Mouse (Mus musculus): Measurements from ENCODE around the gene Rhbdd3. TPM values are rescaled to one million over a fixed set of nuclear protein-coding genes. Genes with fewer than 3 reads are reported as not detected.

The Rhbdd3 gene
- polyA plus RNA-seq, 1 experiment from 2014 or later, result 30.9 TPM

GRCm38 (mm10) chr11:5059704-5060156 lies 39.0 kb upstream of the Rhbdd3 start:
- H3K9me3 ChIP-seq, result no peaks in the 10 kb centered on the region
- H3K4me1 ChIP-seq (replicated peaks), result peaks cover 71% of the 10 kb centered on the region
- H3K4me2 ChIP-seq, result no peak overlapping the region
- peaks cover 99% of the 10 kb centered on the region for H3K27me3 ChIP-seq
- H3K9ac ChIP-seq, result no peak overlapping the region
- H3K27ac ChIP-seq, result no peak overlapping the region
- whole genome bisulfite sequencing, result 10% methylated on average over 27 of the region's 27 CpGs
- peaks cover 7% of the 10 kb centered on the region for H3K36me3 ChIP-seq
- ATAC-seq (ENCODE audit: low FRiP score), result no peak
- H3K4me3 ChIP-seq, result 0 out of 2 replicates have a peak overlapping the region, but pooled peaks have one; percentile 8

GRCm38 (mm10) chr11:5060756-5061412 lies 37.8 kb upstream of the Rhbdd3 start:
- H3K4me3 ChIP-seq, result peak overlapping the region; percentile 72
- ATAC-seq (ENCODE audit: low FRiP score), result no peak
- H3K9ac ChIP-seq, result peak overlapping the region; percentile 58

GRCm38 (mm10) chr11:5061413-5062139 lies 37.1 kb upstream of the Rhbdd3 start:
- 1% methylated on average over 62 of the region's 62 CpGs for WGBS
- Histone ChIP-seq H3K36me3 (peaks cover 7% of the 10 kb centered on the region), H3K27ac (no peak overlapping the region), H3K27me3 (peaks cover 82% of the 10 kb centered on the region), H3K9me3 (no peaks in the 10 kb centered on the region), H3K4me2 (peak overlapping the region; percentile 63), H3K4me3 (peak overlapping the region; percentile 72), H3K4me1 (replicated peaks) (peaks cover 64% of the 10 kb centered on the region), H3K9ac (peak overlapping the region; percentile 58)
- ATAC-seq (ENCODE audit: low FRiP score), result no peak

More at GRCm38 (mm10) chr11:5060756-5061412, 37.8 kb upstream of the Rhbdd3 start:
- H3K27ac ChIP-seq, result no peak overlapping the region
- H3K4me2 ChIP-seq, result peak overlapping the region; percentile 63
- H3K27me3 ChIP-seq, result peaks cover 89% of the 10 kb centered on the region
- WGBS, result 47% methylated on average over 28 of the region's 28 CpGs
- H3K4me1 ChIP-seq (replicated peaks), result peaks cover 70% of the 10 kb centered on the region
- H3K36me3 ChIP-seq, result peaks cover 7% of the 10 kb centered on the region
- no peaks in the 10 kb centered on the region for H3K9me3 ChIP-seq

GRCm38 (mm10) chr11:5062326-5062725 lies 36.4 kb upstream of the Rhbdd3 start:
- H3K4me2 ChIP-seq, result peak overlapping the region; percentile 63
- H3K27me3 ChIP-seq, result peaks cover 75% of the 10 kb centered on the region
- no peaks in the 10 kb centered on the region for H3K9me3 ChIP-seq
- H3K36me3 ChIP-seq, result peaks cover 7% of the 10 kb centered on the region
- peak overlapping the region; percentile 72 for H3K4me3 ChIP-seq
- H3K27ac ChIP-seq, result no peak overlapping the region
- peak overlapping the region; percentile 58; the same call in 1 of the 2 replicates for H3K9ac ChIP-seq
- H3K4me1 ChIP-seq (replicated peaks), result peaks cover 57% of the 10 kb centered on the region
- WGBS, result 17% methylated on average over 13 of the region's 13 CpGs
- ATAC-seq (ENCODE audit: low FRiP score), result no peak

GRCm38 (mm10) chr11:5062860-5063505 lies 35.7 kb upstream of the Rhbdd3 start:
- H3K4me2 ChIP-seq, result peak overlapping the region; percentile 91
- peak overlapping the region; percentile 72; the same call in 1 of the 2 replicates for H3K4me3 ChIP-seq
- peaks cover 68% of the 10 kb centered on the region for H3K27me3 ChIP-seq
- peaks cover 12% of the 10 kb centered on the region for H3K36me3 ChIP-seq
- no peaks in the 10 kb centered on the region for H3K9me3 ChIP-seq
- ATAC-seq (ENCODE audit: low FRiP score), result no peak
- no peak overlapping the region for H3K27ac ChIP-seq
- peaks cover 52% of the 10 kb centered on the region for H3K4me1 ChIP-seq (replicated peaks)
- peak overlapping the region; percentile 43; the same call in 1 of the 2 replicates for H3K9ac ChIP-seq
- 60% methylated on average over 13 of the region's 13 CpGs for WGBS

GRCm38 (mm10) chr11:5063561-5064281 lies 35.0 kb upstream of the Rhbdd3 start:
- H3K27me3 ChIP-seq, result peaks cover 62% of the 10 kb centered on the region
- no peak for ATAC-seq (ENCODE audit: low FRiP score)
- H3K4me2 ChIP-seq, result peak overlapping the region; percentile 91
- H3K4me1 ChIP-seq (replicated peaks), result peaks cover 47% of the 10 kb centered on the region
- H3K36me3 ChIP-seq, result peaks cover 19% of the 10 kb centered on the region
- H3K9ac ChIP-seq, result peak overlapping the region; percentile 87
- H3K9me3 ChIP-seq, result no peaks in the 10 kb centered on the region
- H3K4me3 ChIP-seq, result peak overlapping the region; percentile 72
- WGBS, result 55% methylated on average over 31 of the region's 31 CpGs
- no peak overlapping the region for H3K27ac ChIP-seq

GRCm38 (mm10) chr11:5064282-5065055 lies 34.3 kb upstream of the Rhbdd3 start:
- H3K9ac ChIP-seq, result peak overlapping the region; percentile 87
- no peaks in the 10 kb centered on the region for H3K9me3 ChIP-seq
- peaks cover 26% of the 10 kb centered on the region for H3K36me3 ChIP-seq
- 14% methylated on average over 36 of the region's 38 CpGs for WGBS
- 0 out of 2 replicates have a peak overlapping the region, but pooled peaks have one; percentile 23 for H3K27ac ChIP-seq
- peaks cover 54% of the 10 kb centered on the region for H3K27me3 ChIP-seq
- H3K4me3 ChIP-seq, result peak overlapping the region; percentile 72
- peak; percentile 1; the same call in 1 of the 2 replicates for ATAC-seq (ENCODE audit: low FRiP score)
- H3K4me2 ChIP-seq, result peak overlapping the region; percentile 91
- peaks cover 46% of the 10 kb centered on the region for H3K4me1 ChIP-seq (replicated peaks)

- Histone ChIP-seq H3K9ac (peak within 1 kb of the TSS; percentile 87), H3K27me3 (peaks cover 47% of the 10 kb centered on the region), H3K36me3 (peaks cover 32% of the 10 kb centered on the region), H3K27ac (peak within 1 kb of the TSS; percentile 61; the same call in 1 of the 2 replicates), H3K4me3 (peak within 1 kb of the TSS; percentile 72), H3K4me2 (peak within 1 kb of the TSS; percentile 91), H3K9me3 (no peaks in the 10 kb centered on the region), H3K4me1 (replicated peaks) (peaks cover 42% of the 10 kb centered on the region)
- 0% methylated on average over 50 of the region's 50 CpGs for WGBS
- ATAC-seq (ENCODE audit: low FRiP score), result peak; percentile 86
Observed at GRCm38 (mm10) chr11:5065056-5065821, 33.5 kb upstream of the Rhbdd3 start, which contains the start of gene Gas2l1. Gene Gas2l1 (minus strand): TSS chr11:5065327.

- no peak for ATAC-seq (ENCODE audit: low FRiP score)
- Histone ChIP-seq H3K4me3 (no peak overlapping the region), H3K9ac (no peak overlapping the region)
Observed at GRCm38 (mm10) chr11:5067063-5067462, 31.7 kb upstream of the Rhbdd3 start.

GRCm38 (mm10) chr11:5068126-5068971 lies 30.4 kb upstream of the Rhbdd3 start:
- Histone ChIP-seq H3K27me3 (peaks cover 16% of the 10 kb centered on the region), H3K4me1 (replicated peaks) (peaks cover 16% of the 10 kb centered on the region), H3K4me3 (no peak overlapping the region), H3K27ac (no peak overlapping the region), H3K9ac (no peak overlapping the region), H3K9me3 (no peaks in the 10 kb centered on the region), H3K36me3 (peaks cover 56% of the 10 kb centered on the region), H3K4me2 (no peak overlapping the region)
- 80% methylated on average over 9 of the region's 9 CpGs for WGBS
- ATAC-seq (ENCODE audit: low FRiP score), result no peak

More at GRCm38 (mm10) chr11:5067063-5067462, 31.7 kb upstream of the Rhbdd3 start:
- Histone ChIP-seq H3K36me3 (peaks cover 43% of the 10 kb centered on the region), H3K4me2 (no peak overlapping the region), H3K9me3 (no peaks in the 10 kb centered on the region), H3K27me3 (peaks cover 29% of the 10 kb centered on the region), H3K27ac (no peak overlapping the region), H3K4me1 (replicated peaks) (peaks cover 28% of the 10 kb centered on the region)

Data from hindbrain, embryonic 13.5 days (tissue).